Mouse (Mus musculus) embryonic facial prominence, embryonic 14.5 days (tissue): ENCODE measurements around the gene Cul4a. TPM values are rescaled to one million over a fixed set of nuclear protein-coding genes. Genes with fewer than 3 reads are reported as not detected.

Experiments used
- ATAC-seq: fragments of 200-750 bp; cut with Nextera tagmentation; 2 replicates; pipeline ENCODE4 v1.8.0; 2017; ENCODE audit warnings: low read depth, moderate number of reproducible peaks, moderate TSS enrichment
- DNase-seq: peaks from one replicate; pipeline ENCODE4 v3.0.0-alpha.2; 2015; ENCODE audit warnings: low spot score
- H3K27ac ChIP-seq: fragments of 300-500 bp; sonication (generic); replicated peaks from 2 replicates; pipeline ENCODE4 v1.5.1; 2014; ENCODE audit warnings: low read depth, mild to moderate bottlenecking, low read length, moderate library complexity
- H3K27me3 ChIP-seq: fragments of 300-500 bp; sonication (generic); replicated peaks from 2 replicates; pipeline ENCODE4 v1.6.1; 2014; ENCODE audit warnings: low read length; ENCODE audit not compliant: control insufficient read depth, insufficient read depth
- H3K36me3 ChIP-seq: fragments of 300-500 bp; sonication (generic); 2 replicates; pipeline ENCODE4 v1.6.1; 2014; ENCODE audit warnings: low read length, mixed read lengths; ENCODE audit not compliant: control insufficient read depth, insufficient read depth
- H3K4me1 ChIP-seq: fragments of 300-500 bp; sonication (generic); 2 replicates; pipeline ENCODE4 v1.6.1; 2014; ENCODE audit warnings: antibody characterized with exemption, low read length; ENCODE audit not compliant: control insufficient read depth, insufficient read depth
- H3K4me2 ChIP-seq: fragments of 300-500 bp; sonication (generic); 2 replicates; pipeline ENCODE4 v1.6.1; 2014; ENCODE audit warnings: low read depth, mild to moderate bottlenecking, low read length, moderate library complexity, mixed read lengths
- H3K4me3 ChIP-seq: fragments of 300-500 bp; sonication (generic); 2 replicates; pipeline ENCODE4 v1.5.1; 2014; ENCODE audit warnings: low read depth, mild to moderate bottlenecking, low read length
- H3K9ac ChIP-seq: fragments of 300-500 bp; sonication (generic); 2 replicates; pipeline ENCODE4 v1.6.1; 2014; ENCODE audit warnings: low read depth, mild to moderate bottlenecking, low read length, moderate library complexity, mixed read lengths
- H3K9me3 ChIP-seq: fragments of 300-500 bp; sonication (generic); 2 replicates; pipeline ENCODE4 v1.6.1; 2016; ENCODE audit warnings: low read length; ENCODE audit not compliant: control insufficient read depth
- WGBS: fragments of 180-500 bp; shearing (Covaris S2); extraction: QIAGEN DNeasy Blood & Tissue Kit; methylation state at CpG from one replicate; pipeline ENCODE4 v1.1.7; 2014; 5-methylcytosine and 5-hydroxymethylcytosine counted together
- polyA plus RNA-seq: library from polyadenylated mRNA; unstranded; fragments of >200 nt; fragmentation: Nextera tagmentation; extraction: Ambion mirVana; gene quantifications from 2 replicates; pipeline ENCODE4 v1.2.1, GENCODE M21; 2014

The Cul4a gene
- polyA plus RNA-seq, 1 experiment from 2014 or later = 115 TPM

- H3K27me3 ChIP-seq = no peaks in the 10 kb centered on the region
- WGBS = 82% methylated on average over 3 of the region's 3 CpGs
- no peaks in the 10 kb centered on the region for H3K9me3 ChIP-seq
- peaks cover 12% of the 10 kb centered on the region for H3K4me1 ChIP-seq
- H3K27ac ChIP-seq = no peak overlapping the region
- H3K9ac ChIP-seq = no peak overlapping the region
- ATAC-seq (no peak), DNase-seq (no peak)
- no peak overlapping the region; the same call in 1 of the 2 replicates for H3K4me3 ChIP-seq
- peaks cover 3% of the 10 kb centered on the region; the same call in 1 of the 2 replicates for H3K36me3 ChIP-seq
- H3K4me2 ChIP-seq = peak overlapping the region; percentile 87; the same call in 1 of the 2 replicates
These were observed 55.3 kb downstream of the Cul4a start for GRCm38 (mm10) chr8:13160691-13161090.

- Histone ChIP-seq H3K4me2 (no peak overlapping the region), H3K9ac (no peak overlapping the region), H3K27me3 (no peaks in the 10 kb centered on the region), H3K9me3 (no peaks in the 10 kb centered on the region), H3K4me1 (peaks cover 12% of the 10 kb centered on the region), H3K27ac (no peak overlapping the region), H3K4me3 (no peak overlapping the region), H3K36me3 (peaks cover 9% of the 10 kb centered on the region)
- no peak for DNase-seq
- WGBS = 89% methylated on average over 6 of the region's 6 CpGs
- ATAC-seq = no peak
These were observed 56.7 kb downstream of the Cul4a start for GRCm38 (mm10) chr8:13162098-13162497.

- no peak overlapping the region for H3K27ac ChIP-seq
- H3K27me3 ChIP-seq = no peaks in the 10 kb centered on the region
- peaks cover 9% of the 10 kb centered on the region for H3K4me1 ChIP-seq
- WGBS = 90% methylated on average over 1 of the region's 1 CpGs
- H3K9me3 ChIP-seq = no peaks in the 10 kb centered on the region
- H3K4me2 ChIP-seq = no peak overlapping the region
- no peak overlapping the region for H3K4me3 ChIP-seq
- H3K9ac ChIP-seq = no peak overlapping the region
- DNase-seq = no peak
- peaks cover 24% of the 10 kb centered on the region for H3K36me3 ChIP-seq
- no peak for ATAC-seq
These were observed 58.1 kb downstream of the Cul4a start for GRCm38 (mm10) chr8:13163563-13163962.

- no peak for DNase-seq
- peaks cover 7% of the 10 kb centered on the region for H3K4me1 ChIP-seq
- peaks cover 32% of the 10 kb centered on the region for H3K36me3 ChIP-seq
- no peak overlapping the region for H3K9ac ChIP-seq
- H3K27me3 ChIP-seq = no peaks in the 10 kb centered on the region
- no peak for ATAC-seq
- H3K4me2 ChIP-seq = no peak overlapping the region
- no peak overlapping the region for H3K4me3 ChIP-seq
- H3K27ac ChIP-seq = no peak overlapping the region
- WGBS = 82% methylated on average over 5 of the region's 5 CpGs
- no peaks in the 10 kb centered on the region for H3K9me3 ChIP-seq
These were observed 58.9 kb downstream of the Cul4a start for GRCm38 (mm10) chr8:13164361-13164760.

GRCm38 (mm10) chr8:13170510-13170909, 65.1 kb downstream of the Cul4a start:
- ATAC-seq (no peak), DNase-seq (no peak)
- no peaks in the 10 kb centered on the region for H3K27me3 ChIP-seq
- no peaks in the 10 kb centered on the region for H3K9me3 ChIP-seq
- H3K9ac ChIP-seq = no peak overlapping the region
- peaks cover 86% of the 10 kb centered on the region for H3K36me3 ChIP-seq
- no peak overlapping the region for H3K27ac ChIP-seq
- 42% methylated on average over 1 of the region's 1 CpGs for WGBS
- no peak overlapping the region for H3K4me2 ChIP-seq
- no peaks in the 10 kb centered on the region for H3K4me1 ChIP-seq
- H3K4me3 ChIP-seq = no peak overlapping the region

- Histone ChIP-seq H3K9me3 (no peaks in the 10 kb centered on the region), H3K4me3 (no peak overlapping the region), H3K4me2 (no peak overlapping the region), H3K27ac (no peak overlapping the region), H3K9ac (no peak overlapping the region), H3K36me3 (peaks cover 73% of the 10 kb centered on the region), H3K4me1 (no peaks in the 10 kb centered on the region), H3K27me3 (no peaks in the 10 kb centered on the region)
- ATAC-seq = no peak
- WGBS = 90% methylated on average over 4 of the region's 4 CpGs
- DNase-seq = no peak
These were observed 68.9 kb downstream of the Cul4a start for GRCm38 (mm10) chr8:13174305-13174704.

- Histone ChIP-seq H3K4me2 (no peak overlapping the region), H3K9ac (no peak overlapping the region), H3K27me3 (no peaks in the 10 kb centered on the region), H3K9me3 (no peaks in the 10 kb centered on the region), H3K4me3 (no peak overlapping the region), H3K36me3 (peaks cover 69% of the 10 kb centered on the region), H3K27ac (no peak overlapping the region), H3K4me1 (no peaks in the 10 kb centered on the region)
- no peak for DNase-seq
- WGBS = 87% methylated on average over 4 of the region's 4 CpGs
- no peak for ATAC-seq
These were observed 69.4 kb downstream of the Cul4a start for GRCm38 (mm10) chr8:13174811-13175210.

GRCm38 (mm10) chr8:13175650-13176049, 70.2 kb downstream of the Cul4a start:
- ATAC-seq (no peak), DNase-seq (no peak)
- H3K27ac ChIP-seq = no peak overlapping the region
- no peak overlapping the region for H3K4me3 ChIP-seq
- WGBS = 100% methylated on average over 1 of the region's 1 CpGs
- no peaks in the 10 kb centered on the region for H3K27me3 ChIP-seq
- H3K36me3 ChIP-seq = peaks cover 61% of the 10 kb centered on the region
- H3K4me2 ChIP-seq = no peak overlapping the region
- no peaks in the 10 kb centered on the region for H3K9me3 ChIP-seq
- H3K9ac ChIP-seq = no peak overlapping the region
- H3K4me1 ChIP-seq = no peaks in the 10 kb centered on the region

- peaks cover 46% of the 10 kb centered on the region for H3K36me3 ChIP-seq
- ATAC-seq = no peak
- H3K4me2 ChIP-seq = no peak overlapping the region
- H3K9me3 ChIP-seq = no peaks in the 10 kb centered on the region
- no peaks in the 10 kb centered on the region for H3K4me1 ChIP-seq
- H3K27me3 ChIP-seq = no peaks in the 10 kb centered on the region
- H3K27ac ChIP-seq = no peak overlapping the region
- 87% methylated on average over 7 of the region's 7 CpGs for WGBS
- H3K4me3 ChIP-seq = no peak overlapping the region
- DNase-seq = no peak
- no peak overlapping the region for H3K9ac ChIP-seq
These were observed 71.9 kb downstream of the Cul4a start for GRCm38 (mm10) chr8:13177173-13177852.
